Mouse (Mus musculus) liver, postnatal 0 days (tissue): ENCODE measurements at regions not wholly inside any gene's neighbourhood (a gene's known extent, or its start where the extent isn't known, plus 50 kb on each side); places are given as distances from the start of the nearest gene placed in this dataset.

Source experiments
- ATAC-seq: fragments of 200-750 bp; cut with Nextera tagmentation; 2 replicates; pipeline ENCODE4 v1.8.0; 2017; ENCODE audit warnings: mild to moderate bottlenecking, moderate library complexity
- DNase-seq: peaks from one replicate; pipeline ENCODE4 v3.0.0-alpha.2; 2016
- H3K27ac ChIP-seq: fragments of 300-500 bp; sonication (generic); 2 replicates; pipeline ENCODE4 v1.5.1; 2014; ENCODE audit warnings: antibody characterized with exemption, moderate library complexity, mild to moderate bottlenecking, low read depth
- H3K27me3 ChIP-seq: fragments of 300-500 bp; sonication (generic); 2 replicates; pipeline ENCODE4 v1.6.1; 2014; ENCODE audit warnings: low read length, control low read depth, mixed read lengths; ENCODE audit not compliant: insufficient read depth
- H3K36me3 ChIP-seq: fragments of 300-500 bp; sonication (generic); replicated peaks from 2 replicates; pipeline ENCODE4 v1.6.1; 2014; ENCODE audit warnings: mild to moderate bottlenecking, control low read depth, low read length, moderate library complexity, mixed read lengths; ENCODE audit not compliant: insufficient read depth
- H3K4me1 ChIP-seq: fragments of 300-500 bp; sonication (generic); 2 replicates; pipeline ENCODE4 v1.6.1; 2014; ENCODE audit warnings: antibody characterized with exemption, mild to moderate bottlenecking, control low read depth; ENCODE audit not compliant: insufficient read depth
- H3K4me2 ChIP-seq: fragments of 300-500 bp; sonication (generic); 2 replicates; pipeline ENCODE4 v1.6.1; 2014; ENCODE audit warnings: low read depth, mild to moderate bottlenecking, low read length, moderate library complexity, mixed read lengths
- H3K4me3 ChIP-seq: fragments of 300-500 bp; sonication (generic); 2 replicates; pipeline ENCODE4 v1.5.1; 2014; ENCODE audit warnings: low read depth, low read length
- H3K9ac ChIP-seq: fragments of 300-500 bp; sonication (generic); replicated peaks from 2 replicates; pipeline ENCODE4 v1.6.1; 2014; ENCODE audit warnings: mild to moderate bottlenecking, moderate library complexity
- H3K9me3 ChIP-seq: fragments of 300-500 bp; sonication (generic); 2 replicates; pipeline ENCODE4 v1.6.1; 2016; ENCODE audit warnings: mild to moderate bottlenecking, control low read depth, low read length, mixed read lengths
- CTCF ChIP-seq: sonication (generic); IDR thresholded peaks from 2 replicates; pipeline ENCODE4 v1.5.1; 2016; ENCODE audit warnings: antibody characterized with exemption, low read depth
- EP300 ChIP-seq: IDR thresholded peaks from 2 replicates; pipeline ENCODE4 v1.6.1; 2016; ENCODE audit warnings: antibody characterized with exemption, low read depth, mild to moderate bottlenecking
- WGBS: fragments of 180-500 bp; shearing (Covaris S2); extraction: QIAGEN DNeasy Blood & Tissue Kit; methylation state at CpG from one replicate; pipeline ENCODE4 v1.1.7; 2014; ENCODE audit not compliant: insufficient replicate concordance; 5-methylcytosine and 5-hydroxymethylcytosine counted together

- Histone ChIP-seq H3K4me1 (no peaks in the 10 kb centered on the region), H3K4me3 (no peak overlapping the region), H3K4me2 (no peak overlapping the region), H3K27ac (no peak overlapping the region), H3K27me3 (no peaks in the 10 kb centered on the region), H3K36me3 (no peaks in the 10 kb centered on the region), H3K9ac (no peak overlapping the region), H3K9me3 (no peaks in the 10 kb centered on the region)
- TF ChIP-seq EP300 = no peak
- no peak for TF ChIP-seq CTCF
- ATAC-seq (no peak), DNase-seq (no peak)
- 31% methylated on average over 1 of the region's 1 CpGs for WGBS
Observed at GRCm38 (mm10) chr16:5792216-5792615, 92.9 kb upstream of the Rbfox1 start.

GRCm38 (mm10) chr16:5790161-5790560 lies 95.0 kb upstream of the Rbfox1 start:
- Histone ChIP-seq H3K4me1 (no peaks in the 10 kb centered on the region), H3K9ac (no peak overlapping the region), H3K36me3 (no peaks in the 10 kb centered on the region), H3K27ac (no peak overlapping the region), H3K27me3 (no peaks in the 10 kb centered on the region), H3K9me3 (no peaks in the 10 kb centered on the region), H3K4me2 (no peak overlapping the region), H3K4me3 (no peak overlapping the region)
- DNase-seq = no peak
- no peak for ATAC-seq
- TF ChIP-seq CTCF = no peak
- TF ChIP-seq EP300 = no peak
- WGBS = 77% methylated on average over 3 of the region's 3 CpGs

- TF ChIP-seq CTCF (no peak), EP300 (no peak)
- Histone ChIP-seq H3K27ac (no peak overlapping the region), H3K36me3 (no peaks in the 10 kb centered on the region), H3K9me3 (no peaks in the 10 kb centered on the region), H3K4me2 (no peak overlapping the region), H3K9ac (no peak overlapping the region), H3K27me3 (no peaks in the 10 kb centered on the region), H3K4me1 (no peaks in the 10 kb centered on the region), H3K4me3 (no peak overlapping the region)
- no peak for DNase-seq
- ATAC-seq = no peak
Observed at GRCm38 (mm10) chr16:5787206-5787605, 97.9 kb upstream of the Rbfox1 start.

DNA sequence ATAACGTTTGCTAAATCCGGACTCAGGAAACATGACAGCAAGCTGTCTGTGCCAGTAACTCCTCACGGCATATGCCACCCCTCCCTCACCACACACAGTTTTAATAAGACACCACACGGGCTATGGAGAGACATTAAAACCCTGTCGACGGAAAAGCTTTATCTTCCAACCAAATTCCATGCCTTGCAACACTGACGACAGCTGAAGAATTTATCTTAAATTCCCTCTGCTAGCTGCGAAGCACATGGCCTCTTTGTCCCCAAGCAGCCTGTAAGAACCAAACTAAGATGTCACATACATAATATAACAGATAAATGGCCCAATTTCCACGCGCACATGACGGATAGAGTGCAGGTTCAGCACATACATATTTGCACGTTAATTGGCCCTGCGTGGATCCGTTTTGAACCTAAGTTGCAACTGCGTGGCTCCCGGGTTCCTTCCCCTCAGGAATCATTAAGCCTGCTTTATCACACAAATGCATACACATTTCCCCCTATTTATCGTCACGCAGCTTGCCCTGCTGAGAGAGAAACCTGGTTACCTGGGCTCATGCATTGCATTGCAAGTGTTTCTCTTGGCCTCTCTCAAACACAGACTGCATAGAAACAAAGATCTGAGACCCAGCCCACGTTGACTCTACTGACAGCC lies 118.3 kb upstream of the Rbfox1 start:
- Histone ChIP-seq H3K4me3 (no peak overlapping the region), H3K9me3 (no peaks in the 10 kb centered on the region), H3K9ac (no peak overlapping the region), H3K36me3 (no peaks in the 10 kb centered on the region), H3K27me3 (no peaks in the 10 kb centered on the region), H3K27ac (no peak overlapping the region), H3K4me2 (no peak overlapping the region), H3K4me1 (no peaks in the 10 kb centered on the region)
- WGBS = 76% methylated on average over 19 of the region's 19 CpGs
- DNase-seq (no peak), ATAC-seq (no peak)
- TF ChIP-seq EP300 (no peak), CTCF (no peak)

- Histone ChIP-seq H3K4me1 (no peaks in the 10 kb centered on the region), H3K9me3 (no peaks in the 10 kb centered on the region), H3K4me2 (no peak overlapping the region), H3K27me3 (no peaks in the 10 kb centered on the region), H3K9ac (no peak overlapping the region), H3K4me3 (no peak overlapping the region), H3K27ac (no peak overlapping the region), H3K36me3 (no peaks in the 10 kb centered on the region)
- ATAC-seq (no peak), DNase-seq (no peak)
- TF ChIP-seq EP300 (no peak), CTCF (no peak)
- 32% methylated on average over 4 of the region's 4 CpGs for WGBS
Observed at GRCm38 (mm10) chr16:5765143-5765542, 120.0 kb upstream of the Rbfox1 start.

GRCm38 (mm10) chr16:5760821-5761220 lies 124.3 kb upstream of the Rbfox1 start:
- DNase-seq = no peak
- H3K4me3 ChIP-seq = no peak overlapping the region
- H3K9me3 ChIP-seq = no peaks in the 10 kb centered on the region
- no peak overlapping the region for H3K4me2 ChIP-seq
- no peaks in the 10 kb centered on the region for H3K4me1 ChIP-seq
- H3K27me3 ChIP-seq = no peaks in the 10 kb centered on the region
- no peak for TF ChIP-seq CTCF
- no peak for TF ChIP-seq EP300
- ATAC-seq = no peak
- WGBS = 73% methylated on average over 4 of the region's 4 CpGs
- no peaks in the 10 kb centered on the region for H3K36me3 ChIP-seq
- H3K27ac ChIP-seq = no peak overlapping the region
- no peak overlapping the region for H3K9ac ChIP-seq

DNA sequence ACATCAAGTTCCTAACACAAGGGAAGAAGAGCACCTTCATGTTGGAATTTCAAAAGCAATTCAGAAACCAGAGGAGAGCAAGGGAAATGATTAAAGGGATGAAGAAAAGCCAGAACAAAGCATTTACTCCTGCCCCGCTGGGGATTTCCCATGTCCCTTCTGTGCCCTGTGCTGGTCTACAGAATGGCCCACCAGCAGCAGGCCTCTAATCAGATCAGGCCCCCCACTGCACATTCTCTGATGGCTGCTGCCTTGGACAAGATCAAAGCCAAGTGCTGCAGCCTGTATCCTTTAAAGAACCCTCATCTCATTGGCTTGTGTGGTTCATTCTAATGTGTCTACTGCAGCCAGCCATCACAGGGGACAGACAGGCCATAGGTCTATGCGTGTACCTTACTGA lies 126.1 kb upstream of the Rbfox1 start:
- Histone ChIP-seq H3K9ac (no peak overlapping the region), H3K36me3 (no peaks in the 10 kb centered on the region), H3K27me3 (no peaks in the 10 kb centered on the region), H3K9me3 (no peaks in the 10 kb centered on the region), H3K4me3 (no peak overlapping the region), H3K4me2 (no peak overlapping the region), H3K4me1 (no peaks in the 10 kb centered on the region), H3K27ac (no peak overlapping the region)
- TF ChIP-seq EP300 = no peak
- no peak for TF ChIP-seq CTCF
- no peak for DNase-seq
- ATAC-seq = no peak
- 72% methylated on average over 2 of the region's 2 CpGs for WGBS
